Mouse (Mus musculus) heart, postnatal 10 days (tissue): ENCODE measurements at regions not wholly inside any gene's neighbourhood (a gene's known extent, or its start where the extent isn't known, plus 50 kb on each side); places are given as distances from the start of the nearest gene placed in this dataset.
A peak's percentile ranks its signal among the peaks of the same experiment; 100 is the strongest.

Experiments
- DNase-seq, 2 experiments: peaks; one replicate each; pipeline ENCODE4 v3.0.0; 2021
- intact Hi-C: fragments of 180-260 bp; cut with DNase I; formaldehyde crosslinking; loops from one replicate; pipeline ENCODE4 v1.15.1; 2025
- microRNA-seq, 2 experiments: library from miRNA; unstranded; fragments of <30 nt; microRNA quantifications; one replicate each; pipeline ENCODE4 v1.2.0; 2022

DNA sequence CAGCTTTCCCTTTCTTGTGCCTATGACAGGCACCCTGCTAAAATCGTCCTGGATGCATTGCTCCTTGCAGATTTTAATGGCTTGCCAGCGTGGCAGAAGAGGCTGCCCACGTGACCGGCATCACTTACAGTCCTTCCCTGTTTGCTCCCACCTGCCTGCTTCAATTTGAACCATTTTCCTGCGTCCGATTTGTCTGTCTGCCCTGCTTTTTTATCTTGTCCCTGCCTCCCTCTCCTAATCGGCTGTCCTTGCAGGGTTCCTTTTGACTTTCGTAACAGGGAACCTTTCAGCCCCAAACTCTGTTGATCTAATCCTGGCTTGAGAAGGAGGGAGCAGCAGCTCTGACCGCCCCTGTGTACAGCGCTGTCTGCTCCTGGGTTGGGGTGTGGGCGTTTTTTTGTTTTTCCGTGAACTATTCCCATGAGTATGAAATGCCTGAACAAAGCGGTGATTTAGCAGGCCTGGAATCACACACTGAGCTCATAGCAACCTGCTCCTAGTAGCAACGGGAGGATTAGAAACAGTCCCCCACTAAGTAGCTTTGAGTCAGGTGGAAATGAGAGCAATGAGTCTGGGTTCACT, 51.2 kb upstream of the Kif2a start:
- peak; percentile 28 to 38 for DNase-seq
- intact Hi-C loops, result no loop called here

DNA sequence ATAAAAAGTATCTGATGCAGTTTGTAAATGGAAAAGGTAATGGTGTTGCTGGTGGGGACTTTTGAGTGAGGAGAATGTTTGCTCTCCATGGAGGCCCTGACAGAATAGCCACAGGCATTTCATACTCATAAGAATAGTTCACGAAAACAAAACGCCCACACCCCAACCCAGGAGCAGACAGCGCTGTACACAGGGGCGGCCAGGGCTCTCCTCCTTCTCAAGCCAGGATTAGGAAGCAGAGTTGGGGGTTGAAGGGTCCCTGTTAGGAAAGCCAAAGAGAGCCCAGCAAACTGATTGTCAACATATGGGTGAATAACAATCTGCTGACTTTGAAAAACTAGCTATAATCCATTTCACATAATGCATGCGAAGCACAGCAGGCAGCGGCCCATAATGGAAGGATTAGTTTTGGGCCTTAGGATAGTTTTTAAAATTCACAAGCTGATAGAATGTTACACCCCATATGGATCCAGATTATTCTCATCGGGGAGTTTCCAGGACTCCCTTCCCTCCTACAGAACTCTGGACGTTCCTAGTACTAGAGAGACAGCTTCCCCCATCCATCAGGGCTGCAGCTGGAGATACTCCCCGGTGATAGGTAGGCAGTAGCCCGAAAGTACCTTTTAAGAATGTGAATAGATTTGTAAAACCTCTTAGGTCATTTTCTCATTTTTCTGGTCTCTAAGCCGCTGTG, 50.6 kb upstream of the Kif2a start:
- intact Hi-C loops, result no loop called here
- no peak for DNase-seq

Small RNA genes lying in the stretch of these regions (microRNA-seq; reads per million reads assigned to microRNA genes)
- gene Gm22118, result 0 reads per million in 2 experiments
